In genomic region chr11:116100839-116101238, GRCm38 (mm10) we compare ENCODE assay signal across 8 mouse cellular contexts. TPM values are rescaled to one million over a fixed set of nuclear protein-coding genes. Genes with fewer than 3 reads are reported as not detected.
DNase-seq lines count a peak whose midpoint lies in the region; ATAC-seq lines count a peak whose summit lies in the region.
"Had no signal": no experiment of that assay in that cellular context is flagged by ENCODE, and none has a peak within 500 bp of the region (broad histone marks: within the 10 kb centered on the region; RNA-seq: fewer than 3 reads in every experiment).

No protein-coding gene starts in this region.

- H3K27me3 ChIP-seq in neural tube, embryonic 13.5 days = peaks cover 6% of the 10 kb centered on the region; the same call in 1 of the 2 replicates
- no peaks in the 10 kb centered on the region for H3K27me3 ChIP-seq in intestine, embryonic 15.5 days (replicated peaks)

- peaks cover 31% of the 10 kb centered on the region for H3K4me1 ChIP-seq in neural tube, embryonic 13.5 days (replicated peaks)
- peaks cover 64% of the 10 kb centered on the region for H3K4me1 ChIP-seq in intestine, embryonic 15.5 days (replicated peaks)

- peak; percentile 30 for DNase-seq in kidney, adult 18-20 months
- no peak for DNase-seq in kidney, postnatal 4 days
- no peak for DNase-seq in neural tube, embryonic 10.5 days (ENCODE audit: extremely low spot score, low spot score)
- DNase-seq in right cerebral cortex, postnatal 10 days (ENCODE audit: low spot score in 2 of 2) = no peak
- no peak for DNase-seq in cerebellum, postnatal 14 days
- DNase-seq: cerebellum, adult 18-20 months had no signal

- ATAC-seq in neural tube, embryonic 13.5 days (ENCODE audit: low read depth) = no peak
- no peak for ATAC-seq in intestine, embryonic 15.5 days

- H3K9ac ChIP-seq in neural tube, embryonic 13.5 days = no peak overlapping the region
- no peak overlapping the region for H3K9ac ChIP-seq in intestine, embryonic 15.5 days

- 0 out of 2 replicates have a peak, but pooled peaks cover 5% of the 10 kb centered on the region for H3K9me3 ChIP-seq in neural tube, embryonic 13.5 days
- no peaks in the 10 kb centered on the region for H3K9me3 ChIP-seq in intestine, embryonic 15.5 days

- H3K4me2 ChIP-seq in neural tube, embryonic 13.5 days = no peak overlapping the region
- no peak overlapping the region for H3K4me2 ChIP-seq in intestine, embryonic 15.5 days (replicated peaks)

- 85% methylated on average over 7 of the region's 7 CpGs for WGBS in neural tube, embryonic 13.5 days
- 71% methylated on average over 7 of the region's 7 CpGs for WGBS in intestine, embryonic 15.5 days

- no peaks in the 10 kb centered on the region for H3K36me3 ChIP-seq in neural tube, embryonic 13.5 days
- H3K36me3 ChIP-seq in intestine, embryonic 15.5 days = no peaks in the 10 kb centered on the region

- H3K4me3 ChIP-seq in neural tube, embryonic 13.5 days = no peak overlapping the region
- no peak overlapping the region for H3K4me3 ChIP-seq in intestine, embryonic 15.5 days (replicated peaks)

- peak overlapping the region; percentile 76 for H3K27ac ChIP-seq in neural tube, embryonic 13.5 days (replicated peaks)
- H3K27ac ChIP-seq in intestine, embryonic 15.5 days = peak overlapping the region; percentile 86

RNA-seq across cellular contexts. Expression of gene Wbp2, which starts 14.0 kb away (rescaled TPM):
- 136 and 153 TPM in 2 replicates for polyA plus RNA-seq in neural tube, embryonic 13.5 days (2015; fragmentation: Nextera tagmentation; extraction: Ambion mirVana)
- 93.5 and 98.1 TPM in 2 replicates for polyA plus RNA-seq in intestine, embryonic 15.5 days (2015; fragmentation: Nextera tagmentation; extraction: Ambion mirVana)

RNA-seq across cellular contexts. Expression of gene Unc13d, which starts 23.1 kb away (rescaled TPM):
- polyA plus RNA-seq in neural tube, embryonic 13.5 days (2015; fragmentation: Nextera tagmentation; extraction: Ambion mirVana) = 0.70 and 1.3 TPM in 2 replicates
- polyA plus RNA-seq in intestine, embryonic 15.5 days (2015; fragmentation: Nextera tagmentation; extraction: Ambion mirVana) = 4.2 and 5.2 TPM in 2 replicates

RNA-seq across cellular contexts. Expression of gene Trim47, which starts 26.2 kb away (rescaled TPM):
- polyA plus RNA-seq in neural tube, embryonic 13.5 days (2015; fragmentation: Nextera tagmentation; extraction: Ambion mirVana) = 4.3 and 5.5 TPM in 2 replicates
- polyA plus RNA-seq in intestine, embryonic 15.5 days (2015; fragmentation: Nextera tagmentation; extraction: Ambion mirVana) = 18.0 and 20.9 TPM in 2 replicates

RNA-seq across cellular contexts. Expression of gene Trim65, which starts 30.1 kb away (rescaled TPM):
- polyA plus RNA-seq in neural tube, embryonic 13.5 days (2015; fragmentation: Nextera tagmentation; extraction: Ambion mirVana) = 2.7 and 3.7 TPM in 2 replicates
- 6.4 and 7.1 TPM in 2 replicates for polyA plus RNA-seq in intestine, embryonic 15.5 days (2015; fragmentation: Nextera tagmentation; extraction: Ambion mirVana)

RNA-seq across cellular contexts. Expression of gene Mrpl38, which starts 37.8 kb away (rescaled TPM):
- 69.1 and 78.3 TPM in 2 replicates for polyA plus RNA-seq in neural tube, embryonic 13.5 days (2015; fragmentation: Nextera tagmentation; extraction: Ambion mirVana)
- 107 and 109 TPM in 2 replicates for polyA plus RNA-seq in intestine, embryonic 15.5 days (2015; fragmentation: Nextera tagmentation; extraction: Ambion mirVana)
